Comparison of ENCODE assay signal across 8 mouse cellular contexts in the genomic region with DNA sequence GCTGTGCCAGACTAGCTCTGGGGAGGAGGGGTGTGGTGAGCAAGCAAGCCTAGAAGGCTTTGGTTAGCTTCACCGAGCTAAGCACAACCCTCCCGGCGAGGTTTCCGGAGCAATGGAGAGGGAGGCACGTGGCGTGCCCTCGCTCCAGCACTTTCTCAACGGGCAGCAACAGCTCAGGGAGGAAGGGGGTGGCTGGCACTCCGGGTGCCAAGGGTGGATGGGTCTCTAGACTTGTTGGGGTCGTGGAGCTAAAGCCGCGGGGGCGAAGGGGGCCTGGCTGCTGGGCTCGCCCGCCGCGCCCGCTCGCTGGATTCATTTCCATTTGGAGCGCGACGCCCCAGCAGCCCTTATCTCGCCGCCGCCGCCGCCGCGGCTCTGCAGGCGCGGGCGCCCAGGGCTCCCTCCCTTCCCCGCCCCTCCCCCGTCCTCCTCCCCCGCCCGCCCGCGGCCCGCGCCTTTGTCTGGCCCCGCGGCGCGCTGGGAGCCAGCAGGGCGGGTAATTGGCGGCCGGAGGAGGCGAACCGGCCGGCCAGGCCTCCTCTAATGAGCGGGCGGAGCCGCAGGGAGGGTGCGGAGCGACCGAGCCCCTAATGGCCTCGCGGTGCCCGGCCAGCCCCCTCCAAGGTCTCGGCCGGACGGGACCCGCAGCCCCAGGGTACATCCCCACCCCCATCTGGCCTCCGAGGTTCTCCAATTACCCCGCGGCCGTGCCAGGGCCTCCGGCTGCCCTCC.
DNase-seq lines count a peak whose midpoint lies in the region; ATAC-seq and TF ChIP-seq lines count a peak whose summit lies in the region.

No protein-coding gene starts in this region.

- H3K36me3 ChIP-seq in heart, embryonic 13.5 days, result no peaks in the 10 kb centered on the region
- no peaks in the 10 kb centered on the region for H3K36me3 ChIP-seq in kidney, postnatal 0 days (ENCODE audit: insufficient read depth, low read length)
- no peaks in the 10 kb centered on the region for H3K36me3 ChIP-seq in liver, embryonic 16.5 days (ENCODE audit: control insufficient read depth, insufficient read depth)
- H3K36me3 ChIP-seq in neural tube, embryonic 11.5 days (ENCODE audit: control insufficient read depth, insufficient read depth, low read length), result no peaks in the 10 kb centered on the region
- H3K36me3 ChIP-seq in testis, adult 2 months (ENCODE audit: control insufficient read depth, insufficient read depth, low read length), result no peaks in the 10 kb centered on the region

- peak overlapping the region; percentile 92 for H3K9ac ChIP-seq in heart, embryonic 13.5 days
- H3K9ac ChIP-seq in kidney, postnatal 0 days (ENCODE audit: low read depth, low read length), result peak overlapping the region; percentile 52
- peak overlapping the region; percentile 74 for H3K9ac ChIP-seq in liver, embryonic 16.5 days (ENCODE audit: low read depth, low read length)
- H3K9ac ChIP-seq in neural tube, embryonic 11.5 days (ENCODE audit: low read length), result peak overlapping the region; percentile 73

- peak; percentile 58 for DNase-seq in CD4-positive helper T cell, adult 2 months (ENCODE audit: low read depth, low spot score)
- peak; percentile 34 for DNase-seq in brain, embryonic 18.5 days (ENCODE audit: low read depth, low spot score)
- peak; percentile 27 for DNase-seq in fibroblast of lung, adult 2 months (ENCODE audit: low read depth)
- peak; percentile 53 for DNase-seq in kidney, postnatal 0 days (ENCODE audit: low spot score)
- peak; percentile 79 for DNase-seq in neural tube, embryonic 11.5 days (ENCODE audit: low spot score)

- H3K27ac ChIP-seq in heart, embryonic 13.5 days (replicated peaks), result peak overlapping the region; percentile 89
- H3K27ac ChIP-seq in kidney, postnatal 0 days, result peak overlapping the region; percentile 82
- H3K27ac ChIP-seq in liver, embryonic 16.5 days (ENCODE audit: low read length), result peak overlapping the region; percentile 59; the same call in 1 of the 2 replicates
- H3K27ac ChIP-seq in neural tube, embryonic 11.5 days (ENCODE audit: low read depth, low read length), result peak overlapping the region; percentile 77
- H3K27ac ChIP-seq in testis, adult 2 months (ENCODE audit: control insufficient read depth, insufficient read depth, low read depth, low read length), result peak overlapping the region; percentile 44

- H3K4me2 ChIP-seq in heart, embryonic 13.5 days, result peak overlapping the region; percentile 79
- H3K4me2 ChIP-seq in kidney, postnatal 0 days (ENCODE audit: low read length), result peak overlapping the region; percentile 57
- H3K4me2 ChIP-seq in liver, embryonic 16.5 days (ENCODE audit: low read depth, low read length), result peak overlapping the region; percentile 79
- peak overlapping the region; percentile 60 for H3K4me2 ChIP-seq in neural tube, embryonic 11.5 days (ENCODE audit: low read depth)

- WGBS in heart, embryonic 13.5 days, result 7% methylated on average over 41 of the region's 68 CpGs
- 15% methylated on average over 47 of the region's 68 CpGs for WGBS in kidney, postnatal 0 days
- 10% methylated on average over 36 of the region's 68 CpGs for whole genome bisulfite sequencing in liver, embryonic 16.5 days (ENCODE audit: insufficient replicate concordance)
- WGBS in neural tube, embryonic 11.5 days, result 15% methylated on average over 22 of the region's 68 CpGs

- ATAC-seq in heart, embryonic 13.5 days (ENCODE audit: extremely low read depth, insufficient number of reproducible peaks, low FRiP score, low TSS enrichment), result peak; percentile 75; the same call in 1 of the 2 replicates
- peak; percentile 80 for ATAC-seq in kidney, postnatal 0 days (replicated peaks; ENCODE audit: low FRiP score, low read depth)
- peak; percentile 91 for ATAC-seq in liver, embryonic 16.5 days (ENCODE audit: low read depth)
- peak; percentile 82 for ATAC-seq in neural tube, embryonic 11.5 days (ENCODE audit: insufficient read depth, low FRiP score, low TSS enrichment)

- peaks cover 42% of the 10 kb centered on the region for H3K27me3 ChIP-seq in heart, embryonic 13.5 days (replicated peaks)
- no peaks in the 10 kb centered on the region for H3K27me3 ChIP-seq in kidney, postnatal 0 days (ENCODE audit: insufficient read depth, low read length)
- H3K27me3 ChIP-seq in liver, embryonic 16.5 days (ENCODE audit: control insufficient read depth, insufficient read depth, low read depth, low read length), result no peaks in the 10 kb centered on the region; the same call in 1 of the 2 replicates
- H3K27me3 ChIP-seq in neural tube, embryonic 11.5 days (ENCODE audit: control insufficient read depth, insufficient read depth, low read length), result peaks cover 7% of the 10 kb centered on the region; the same call in 1 of the 2 replicates
- no peaks in the 10 kb centered on the region for H3K27me3 ChIP-seq in testis, adult 2 months (ENCODE audit: control insufficient read depth, insufficient read depth, low read length)

- TF ChIP-seq POLR2A in testis, adult 2 months (IDR thresholded peaks at IDR 0.05; ENCODE audit: control insufficient read depth, low read depth, low read length), result no peak

- peaks cover 29% of the 10 kb centered on the region for H3K4me1 ChIP-seq in heart, embryonic 13.5 days
- no peaks in the 10 kb centered on the region for H3K4me1 ChIP-seq in kidney, postnatal 0 days (replicated peaks; ENCODE audit: insufficient read depth, low read length)
- peaks cover 5% of the 10 kb centered on the region for H3K4me1 ChIP-seq in liver, embryonic 16.5 days (ENCODE audit: control insufficient read depth, low read depth, low read length)
- peaks cover 10% of the 10 kb centered on the region for H3K4me1 ChIP-seq in neural tube, embryonic 11.5 days (ENCODE audit: control insufficient read depth, insufficient read depth, low read length)
- H3K4me1 ChIP-seq in testis, adult 2 months (ENCODE audit: control insufficient read depth, insufficient read depth, low read length), result peaks cover 13% of the 10 kb centered on the region

- no peak for TF ChIP-seq CTCF in kidney, postnatal 0 days (IDR thresholded peaks at IDR 0.05; ENCODE audit: low read depth)
- no peak for TF ChIP-seq CTCF in testis, adult 2 months (IDR thresholded peaks at IDR 0.05; ENCODE audit: control insufficient read depth, insufficient read depth, insufficient replicate concordance, low read depth, low read length)

- no peaks in the 10 kb centered on the region for H3K9me3 ChIP-seq in heart, embryonic 13.5 days
- no peaks in the 10 kb centered on the region for H3K9me3 ChIP-seq in kidney, postnatal 0 days (replicated peaks; ENCODE audit: low read length)
- no peaks in the 10 kb centered on the region for H3K9me3 ChIP-seq in liver, embryonic 16.5 days (replicated peaks; ENCODE audit: control insufficient read depth, low read length)
- no peaks in the 10 kb centered on the region for H3K9me3 ChIP-seq in neural tube, embryonic 11.5 days (ENCODE audit: control insufficient read depth, low read length)

- peak overlapping the region; percentile 56 for H3K4me3 ChIP-seq in heart, embryonic 13.5 days
- H3K4me3 ChIP-seq in kidney, postnatal 0 days (replicated peaks; ENCODE audit: low read depth, low read length), result peak overlapping the region; percentile 29
- H3K4me3 ChIP-seq in liver, embryonic 16.5 days (ENCODE audit: low read depth, low read length), result peak overlapping the region; percentile 65
- H3K4me3 ChIP-seq in neural tube, embryonic 11.5 days (ENCODE audit: low read depth, low read length), result peak overlapping the region; percentile 30
- H3K4me3 ChIP-seq in testis, adult 2 months (ENCODE audit: control insufficient read depth, low read depth, low read length), result peak overlapping the region; percentile 69

Comparison
In these comparisons a context has a peak if more than half of its experiments do, and no peak if none do; other contexts are left out.
1. Peak in every context shown above with its lines: DNase-seq, ATAC-seq, H3K4me3 ChIP-seq and H3K27ac ChIP-seq.
2. DNase-seq: peak in every context shown above with its lines; median percentile 79 in neural tube, embryonic 11.5 days; 58 in CD4-positive helper T cell, adult 2 months; 53 in kidney, postnatal 0 days; 34 in brain, embryonic 18.5 days; 27 in fibroblast of lung, adult 2 months.